Comparison of ENCODE assay signal across 8 mouse cellular contexts in genomic region chr13:34076561-34077491, GRCm38 (mm10). TPM values are rescaled to one million over a fixed set of nuclear protein-coding genes. Genes with fewer than 3 reads are reported as not detected.
DNase-seq lines count a peak whose midpoint lies in the region; ATAC-seq and TF ChIP-seq lines count a peak whose summit lies in the region.

No protein-coding gene starts in this region.

- no peak for TF ChIP-seq RAD21 in MEL (IDR thresholded peaks at IDR 0.05; ENCODE audit: low read depth, low read length)

- peak overlapping the region; percentile 86 for H3K4me2 ChIP-seq in liver, postnatal 0 days (ENCODE audit: low read depth, low read length)
- peak overlapping the region; percentile 83 for H3K4me2 ChIP-seq in neural tube, embryonic 15.5 days

- H3K4me3 ChIP-seq in MEL (ENCODE audit: control insufficient read depth in 1 of 2, insufficient read depth in 1 of 2, low read depth in 2 of 2, low read length in 2 of 2), result peak overlapping the region; percentile 59 to 89
- H3K4me3 ChIP-seq in cortical plate, adult 2 months (ENCODE audit: insufficient read depth, low read length), result peak overlapping the region; percentile 91
- peak overlapping the region; percentile 76 for H3K4me3 ChIP-seq in liver, postnatal 0 days (ENCODE audit: low read depth, low read length)
- H3K4me3 ChIP-seq in neural tube, embryonic 15.5 days (replicated peaks), result peak overlapping the region; percentile 86

- no peak overlapping the region for H3K27ac ChIP-seq in MEL (ENCODE audit: control insufficient read depth, low read depth, low read length)
- H3K27ac ChIP-seq in cortical plate, adult 2 months (ENCODE audit: insufficient read depth, low read length), result peak overlapping the region; percentile 71
- peak overlapping the region; percentile 89 for H3K27ac ChIP-seq in liver, postnatal 0 days (ENCODE audit: low read depth)
- peak overlapping the region; percentile 93 for H3K27ac ChIP-seq in neural tube, embryonic 15.5 days (replicated peaks)

- ATAC-seq in liver, postnatal 0 days, result peak; percentile 54
- ATAC-seq in neural tube, embryonic 15.5 days (ENCODE audit: low FRiP score), result peak; percentile 75

- peak; percentile 11 for DNase-seq in CD4-positive helper T cell, adult 2 months (ENCODE audit: low read depth, low spot score)
- DNase-seq in MEL (ENCODE audit: low read depth, low spot score), result no peak
- DNase-seq in heart, adult 9 months (ENCODE audit: low spot score in 2 of 2), result peak; percentile 52 to 57
- peak; percentile 42 to 52 for DNase-seq in kidney, postnatal 25 days
- peak; percentile 79 for DNase-seq in liver, postnatal 0 days
- DNase-seq in urinary bladder, postnatal 25 days (ENCODE audit: low spot score), result no peak

- no peak for TF ChIP-seq POLR2A in MEL (IDR thresholded peaks at IDR 0.05; ENCODE audit: control insufficient read depth in 1 of 2, insufficient read depth in 1 of 2, low read depth in 1 of 2, low read length in 2 of 2, poor library complexity in 1 of 2)
- peak; percentile 66; the same call in 1 of the 2 replicates for TF ChIP-seq POLR2A in cortical plate, adult 2 months (IDR thresholded peaks at IDR 0.05; ENCODE audit: extremely low read depth, insufficient read depth, low read length)

- peaks cover 2 to 8% of the 10 kb centered on the region in 2 experiments; a peak in 3 of 4 replicates for H3K4me1 ChIP-seq in MEL (ENCODE audit: control insufficient read depth in 1 of 2, insufficient read depth in 2 of 2, low read length in 2 of 2)
- H3K4me1 ChIP-seq in cortical plate, adult 2 months (ENCODE audit: control insufficient read depth, insufficient read depth, low read length), result peaks cover 1% of the 10 kb centered on the region; the same call in 1 of the 2 replicates
- H3K4me1 ChIP-seq in liver, postnatal 0 days (ENCODE audit: insufficient read depth), result peaks cover 23% of the 10 kb centered on the region
- H3K4me1 ChIP-seq in neural tube, embryonic 15.5 days, result peaks cover 35% of the 10 kb centered on the region

- no peaks in the 10 kb centered on the region for H3K9me3 ChIP-seq in MEL (replicated peaks; ENCODE audit: insufficient read depth, low read length)
- H3K9me3 ChIP-seq in liver, postnatal 0 days (ENCODE audit: low read length), result no peaks in the 10 kb centered on the region
- no peaks in the 10 kb centered on the region for H3K9me3 ChIP-seq in neural tube, embryonic 15.5 days (replicated peaks)

- H3K36me3 ChIP-seq in MEL (ENCODE audit: control insufficient read depth in 1 of 2, insufficient read depth in 2 of 2, low read length in 2 of 2), result peaks cover 0 to 4% of the 10 kb centered on the region in 2 experiments; a peak in 2 of 4 replicates
- peaks cover 7% of the 10 kb centered on the region; the same call in 1 of the 2 replicates for H3K36me3 ChIP-seq in liver, postnatal 0 days (replicated peaks; ENCODE audit: insufficient read depth, low read length)
- H3K36me3 ChIP-seq in neural tube, embryonic 15.5 days, result peaks cover 16% of the 10 kb centered on the region

- TF ChIP-seq EP300 in MEL (IDR thresholded peaks at IDR 0.05; ENCODE audit: low read depth in 1 of 2, low read length in 2 of 2), result no peak
- no peak for TF ChIP-seq EP300 in liver, postnatal 0 days (IDR thresholded peaks at IDR 0.05; ENCODE audit: low read depth)

- no peak for TF ChIP-seq CTCF in MEL (IDR thresholded peaks at IDR 0.05 in 2 of 3, conservative IDR thresholded peaks at IDR 0.05 in 1 of 3; ENCODE audit: control insufficient read depth in 1 of 3, insufficient read depth in 1 of 3, low read depth in 2 of 3, low read length in 3 of 3, poor library complexity in 1 of 3, severe bottlenecking in 1 of 3)
- no peak for TF ChIP-seq CTCF in cortical plate, adult 2 months (IDR thresholded peaks at IDR 0.05; ENCODE audit: extremely low read depth, insufficient read depth, low read length)
- TF ChIP-seq CTCF in liver, postnatal 0 days (IDR thresholded peaks at IDR 0.05; ENCODE audit: low read depth), result no peak

- 37% methylated on average over 20 of the region's 20 CpGs for WGBS in liver, postnatal 0 days (ENCODE audit: insufficient replicate concordance)
- WGBS in neural tube, embryonic 15.5 days, result 14% methylated on average over 20 of the region's 20 CpGs

- peaks cover 6% of the 10 kb centered on the region for H3K79me2 ChIP-seq in MEL (ENCODE audit: control insufficient read depth, insufficient read depth, low read length, poor library complexity)

- H3K9ac ChIP-seq in MEL (ENCODE audit: control insufficient read depth, low read depth, low read length, poor library complexity, severe bottlenecking), result peak overlapping the region; percentile 55
- peak overlapping the region; percentile 88 for H3K9ac ChIP-seq in liver, postnatal 0 days (replicated peaks)
- H3K9ac ChIP-seq in neural tube, embryonic 15.5 days (replicated peaks), result peak overlapping the region; percentile 97

- H3K27me3 ChIP-seq in MEL (ENCODE audit: control insufficient read depth in 1 of 2, insufficient read depth in 2 of 2, low read length in 2 of 2), result no peaks in the 10 kb centered on the region
- H3K27me3 ChIP-seq in liver, postnatal 0 days (ENCODE audit: insufficient read depth, low read length), result no peaks in the 10 kb centered on the region
- no peaks in the 10 kb centered on the region for H3K27me3 ChIP-seq in neural tube, embryonic 15.5 days (replicated peaks)

TF ChIP-seq in MEL, 35 proteins besides CTCF, POLR2A, EP300 and RAD21:
- TF ChIP-seq GABPA (IDR thresholded peaks at IDR 0.05; ENCODE audit: low read depth, low read length), result 0 out of 2 replicates have a peak, but pooled peaks have one; percentile 42
- no peak for TF ChIP-seq ZKSCAN1 (IDR thresholded peaks at IDR 0.05; ENCODE audit: low read depth, low read length)
- peak; percentile 23; the same call in 1 of the 2 replicates for TF ChIP-seq ETS1 (IDR thresholded peaks at IDR 0.05; ENCODE audit: low read depth, low read length)
- TF ChIP-seq MXI1 (IDR thresholded peaks at IDR 0.05; ENCODE audit: low read depth, low read length), result peak; percentile 60; the same call in 1 of the 2 replicates

RNA-seq across cellular contexts. Expression of gene Tubb2a, which starts 1.0 kb away (rescaled TPM):
- total RNA-seq in MEL (2012; rRNA removed), result 38.8 and 68.8 TPM in 2 replicates
- 10 to 100 TPM in 1 of 2 experiments, not detected in 1; 55.9 TPM for polyA plus RNA-seq in MEL (2012; ENCODE audit: insufficient read depth in 1 of 2, insufficient read length in 2 of 2, low read depth in 1 of 2, low replicate concordance in 2 of 2, missing spikeins in 1 of 2)
- polyA plus RNA-seq in cortical plate, adult 2 months (2012; rRNA removed), result 1,313 and 1,351 TPM in 2 replicates
- polyA plus RNA-seq in liver, postnatal 0 days (2015; fragmentation: Nextera tagmentation; extraction: Ambion mirVana), result 64.7 and 78.8 TPM in 2 replicates
- 2,701 and 3,281 TPM in 2 replicates for polyA plus RNA-seq in neural tube, embryonic 15.5 days (2015; fragmentation: Nextera tagmentation; extraction: Ambion mirVana)

RNA-seq across cellular contexts. Expression of gene Bphl, which starts 39.4 kb away (rescaled TPM):
- 7.5 and 7.7 TPM in 2 replicates for total RNA-seq in MEL (2012; rRNA removed)
- polyA plus RNA-seq in MEL (2012; ENCODE audit: insufficient read depth in 1 of 2, insufficient read length in 2 of 2, low read depth in 1 of 2, low replicate concordance in 2 of 2, missing spikeins in 1 of 2), result 1 to 10 TPM in 1 of 2 experiments, not detected in 1; 6.5 TPM
- polyA plus RNA-seq in cortical plate, adult 2 months (2012; rRNA removed), result 51.4 and 54.0 TPM in 2 replicates
- polyA plus RNA-seq in liver, postnatal 0 days (2015; fragmentation: Nextera tagmentation; extraction: Ambion mirVana), result 95.6 and 107 TPM in 2 replicates
- 40.7 and 44.9 TPM in 2 replicates for polyA plus RNA-seq in neural tube, embryonic 15.5 days (2015; fragmentation: Nextera tagmentation; extraction: Ambion mirVana)

RNA-seq across cellular contexts. Expression of gene Tubb2b, which starts 53.4 kb away (rescaled TPM):
- 1.4 and 2.7 TPM in 2 replicates for total RNA-seq in MEL (2012; rRNA removed)
- 10 to 100 TPM in 1 of 2 experiments, not detected in 1; 10.6 TPM for polyA plus RNA-seq in MEL (2012; ENCODE audit: insufficient read depth in 1 of 2, insufficient read length in 2 of 2, low read depth in 1 of 2, low replicate concordance in 2 of 2, missing spikeins in 1 of 2)
- 264 and 334 TPM in 2 replicates for polyA plus RNA-seq in cortical plate, adult 2 months (2012; rRNA removed)
- 0.28 and 0.31 TPM in 2 replicates for polyA plus RNA-seq in liver, postnatal 0 days (2015; fragmentation: Nextera tagmentation; extraction: Ambion mirVana)
- 777 and 1,015 TPM in 2 replicates for polyA plus RNA-seq in neural tube, embryonic 15.5 days (2015; fragmentation: Nextera tagmentation; extraction: Ambion mirVana)

Comparison
In these comparisons a context has a peak if more than half of its experiments do, and no peak if none do; other contexts are left out.
1. DNase-seq: peak in CD4-positive helper T cell, adult 2 months (single experiment), heart, adult 9 months (2 of 2), kidney, postnatal 25 days (2 of 2) and liver, postnatal 0 days (single experiment); none in MEL (single experiment) and urinary bladder, postnatal 25 days (single experiment).
2. RNA of gene Tubb2a, which starts 1.0 kb away (polyA plus RNA-seq): 2,701 to 3,281 TPM in neural tube, embryonic 15.5 days and 1,313 to 1,351 TPM in cortical plate, adult 2 months; 64.7 to 78.8 TPM in liver, postnatal 0 days and 55.9 TPM in MEL; every median in the first group is over 10 times any median in the second.
3. Peak in every context shown above with its lines, with median percentiles within 50 percentile points of each other: H3K4me3 ChIP-seq and H3K9ac ChIP-seq.